In the genomic region with DNA sequence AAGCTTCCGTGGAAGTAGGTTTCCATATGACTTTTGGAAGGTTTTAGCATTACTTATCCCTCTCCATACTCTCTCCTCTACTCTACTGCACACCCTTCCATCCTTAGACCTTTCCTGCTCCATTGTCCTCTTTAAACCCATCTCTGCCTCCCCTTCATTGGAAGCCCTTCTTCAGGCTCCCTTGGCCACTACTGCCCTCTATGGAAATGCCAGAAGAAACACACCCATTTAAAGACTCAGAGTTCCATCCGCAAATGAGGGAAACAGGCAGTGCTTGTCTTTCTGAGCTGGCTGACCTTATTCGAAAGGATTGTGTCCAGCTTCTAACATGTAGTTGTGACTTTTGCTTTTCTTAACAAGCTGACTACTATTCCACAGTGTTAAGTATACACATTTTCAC, we compare ENCODE assay signal across 17 mouse cellular contexts.
DNase-seq lines count a peak whose midpoint lies in the region; ATAC-seq and TF ChIP-seq lines count a peak whose summit lies in the region.
"Had no signal": no experiment of that assay in that cellular context is flagged by ENCODE, and none has a peak within 500 bp of the region (broad histone marks: within the 10 kb centered on the region; RNA-seq: fewer than 3 reads in every experiment).

No protein-coding gene starts in this region.

- ATAC-seq in heart, postnatal 0 days (ENCODE audit: insufficient read depth, low read depth): no peak
- no peak for ATAC-seq in lung, postnatal 0 days
- ATAC-seq: forebrain, embryonic 16.5 days; hindbrain, embryonic 16.5 days; midbrain, embryonic 15.5 days had no signal

- peak; percentile 31 for TF ChIP-seq CTCF in heart, postnatal 0 days (IDR thresholded peaks at IDR 0.05; ENCODE audit: low read depth)
- peak; percentile 61 for TF ChIP-seq CTCF in lung, postnatal 0 days (IDR thresholded peaks at IDR 0.05)

- WGBS in heart, postnatal 0 days: 87% methylated on average over 3 of the region's 3 CpGs
- 89% methylated on average over 3 of the region's 3 CpGs for WGBS in lung, postnatal 0 days

- no peak overlapping the region for H3K4me3 ChIP-seq in heart, postnatal 0 days (ENCODE audit: low read depth, low read length)
- H3K4me3 ChIP-seq in lung, postnatal 0 days (ENCODE audit: low read depth, low read length): no peak overlapping the region
- H3K4me3 ChIP-seq: kidney, embryonic 15.5 days; liver, embryonic 13.5 days; midbrain, embryonic 15.5 days; neural tube, embryonic 12.5 days had no signal

- H3K4me2 ChIP-seq in heart, postnatal 0 days (ENCODE audit: low read depth, low read length): no peak overlapping the region
- H3K4me2 ChIP-seq in lung, postnatal 0 days (replicated peaks; ENCODE audit: low read depth, low read length): no peak overlapping the region
- H3K4me2 ChIP-seq: kidney, embryonic 15.5 days; liver, embryonic 13.5 days; midbrain, embryonic 15.5 days; neural tube, embryonic 12.5 days had no signal

- H3K4me1 ChIP-seq in heart, postnatal 0 days (ENCODE audit: control insufficient read depth, insufficient read depth): no peaks in the 10 kb centered on the region
- no peaks in the 10 kb centered on the region for H3K4me1 ChIP-seq in lung, postnatal 0 days (ENCODE audit: insufficient read depth, low read depth, low read length)
- H3K4me1 ChIP-seq: kidney, embryonic 15.5 days; liver, embryonic 13.5 days; midbrain, embryonic 15.5 days; neural tube, embryonic 12.5 days had no signal

- H3K27me3 ChIP-seq in heart, postnatal 0 days (ENCODE audit: control insufficient read depth, insufficient read depth, low read length): no peaks in the 10 kb centered on the region
- H3K27me3 ChIP-seq in lung, postnatal 0 days (replicated peaks; ENCODE audit: insufficient read depth, low read length): no peaks in the 10 kb centered on the region
- H3K27me3 ChIP-seq: kidney, embryonic 15.5 days; liver, embryonic 13.5 days; midbrain, embryonic 15.5 days; neural tube, embryonic 12.5 days had no signal

- TF ChIP-seq EP300 in heart, postnatal 0 days (IDR thresholded peaks at IDR 0.05; ENCODE audit: low read depth): no peak
- no peak for TF ChIP-seq EP300 in lung, postnatal 0 days (IDR thresholded peaks at IDR 0.05)

- intact Hi-C loops in heart, postnatal 14 days (cut with DNase I): no loop called here

- H3K36me3 ChIP-seq in heart, postnatal 0 days (replicated peaks; ENCODE audit: control insufficient read depth, insufficient read depth, low read length): peaks cover 17% of the 10 kb centered on the region
- no peaks in the 10 kb centered on the region; the same call in 1 of the 2 replicates for H3K36me3 ChIP-seq in lung, postnatal 0 days (ENCODE audit: insufficient read depth, low read length)
- H3K36me3 ChIP-seq: midbrain, embryonic 15.5 days had no signal

- no peak overlapping the region for H3K27ac ChIP-seq in heart, postnatal 0 days (ENCODE audit: low read depth)
- no peak overlapping the region for H3K27ac ChIP-seq in lung, postnatal 0 days (ENCODE audit: low read length)
- H3K27ac ChIP-seq: kidney, embryonic 15.5 days; liver, embryonic 13.5 days; macrophage; midbrain, embryonic 15.5 days; neural tube, embryonic 12.5 days had no signal

- no peaks in the 10 kb centered on the region for H3K9me3 ChIP-seq in heart, postnatal 0 days (replicated peaks; ENCODE audit: control insufficient read depth, low read length)
- no peaks in the 10 kb centered on the region for H3K9me3 ChIP-seq in lung, postnatal 0 days (ENCODE audit: low read length)
- H3K9me3 ChIP-seq: kidney, embryonic 15.5 days; liver, embryonic 13.5 days; midbrain, embryonic 15.5 days; neural tube, embryonic 12.5 days had no signal

- no peak overlapping the region for H3K9ac ChIP-seq in heart, postnatal 0 days (replicated peaks; ENCODE audit: low read depth, low read length)
- no peak overlapping the region for H3K9ac ChIP-seq in lung, postnatal 0 days (replicated peaks; ENCODE audit: low read depth)
- H3K9ac ChIP-seq: kidney, embryonic 15.5 days; liver, embryonic 13.5 days; midbrain, embryonic 15.5 days; neural tube, embryonic 12.5 days had no signal

- no peak for DNase-seq in heart, postnatal 0 days (ENCODE audit: low spot score)
- no peak for DNase-seq in heart, postnatal 14 days
- peak; percentile 15 for DNase-seq in lung, postnatal 0 days (ENCODE audit: low spot score)
- no peak for DNase-seq in lung, postnatal 14 days
- peak; percentile 13 for DNase-seq in MEL-GATA-1-ER (ENCODE audit: extremely low read depth, low read depth)
- no peak for DNase-seq in adrenal gland, postnatal 4 days (ENCODE audit: low spot score in 2 of 2)
- no peak for DNase-seq in natural killer cell, adult 2 months (ENCODE audit: low spot score in 2 of 2)
- DNase-seq: cerebellum, adult 11-12 months; gastrocnemius, postnatal 25 days; liver, embryonic 13.5 days; spleen, adult 18-20 months had no signal

Comparison
In these comparisons a context has a peak if more than half of its experiments do, and no peak if none do; other contexts are left out.
1. DNase-seq: peak in lung, postnatal 0 days (single experiment) and MEL-GATA-1-ER (single experiment); none in heart, postnatal 0 days (single experiment), heart, postnatal 14 days (0 of 2), lung, postnatal 14 days (single experiment), adrenal gland, postnatal 4 days (0 of 2) and natural killer cell, adult 2 months (0 of 2).